Mouse (Mus musculus): Measurements from ENCODE around the gene Pin4. TPM values are rescaled to one million over a fixed set of nuclear protein-coding genes. Genes with fewer than 3 reads are reported as not detected.
"Not testable (repeated sequence)": the region's sequence is repeated elsewhere in the genome, so short reads cannot be mapped to it uniquely, and the experiment has no call there.

The Pin4 gene
- polyA plus RNA-seq, 1 experiment from 2014 or later, result 38.2 TPM

DNA sequence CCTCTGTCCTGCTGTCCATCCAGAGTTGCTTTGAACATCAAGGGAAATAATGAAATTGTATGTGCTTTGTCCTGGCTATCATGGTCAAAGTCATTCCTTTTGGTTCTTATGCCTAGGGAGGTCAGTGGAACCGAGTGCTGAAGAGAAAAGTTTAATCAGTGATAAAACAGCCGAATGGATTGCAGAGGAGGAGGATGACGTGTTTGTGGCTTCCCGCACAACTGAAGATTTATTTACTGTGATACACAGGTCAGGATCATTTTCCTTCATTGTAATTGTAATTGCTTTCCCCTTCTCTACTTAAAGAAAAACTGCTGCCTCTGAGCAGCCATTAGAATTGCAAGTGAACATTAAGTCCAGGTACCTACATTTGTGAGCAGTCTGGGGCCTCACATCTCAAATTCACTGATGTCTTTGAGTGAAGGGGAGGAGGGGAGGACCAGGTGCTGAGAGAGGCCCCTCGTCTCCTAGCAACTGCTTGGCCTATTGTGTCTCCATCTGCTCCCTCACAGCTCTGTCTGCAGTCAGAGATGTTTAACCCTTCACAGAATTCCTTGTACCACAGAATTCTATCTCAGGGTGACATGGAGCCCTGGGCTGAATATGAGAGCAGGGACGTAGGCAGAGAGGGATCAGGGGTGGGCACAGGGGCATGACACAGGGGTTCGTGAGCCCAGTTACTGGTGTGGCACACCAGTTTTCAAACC lies 37.5 kb upstream of the Pin4 start:
- H3K4me3 ChIP-seq (ENCODE audit: low read length), result no peak overlapping the region
- 59% methylated on average over 7 of the region's 7 CpGs for WGBS
- no peak overlapping the region for H3K27ac ChIP-seq (ENCODE audit: low read length)
- no peaks in the 10 kb centered on the region for H3K4me1 ChIP-seq (ENCODE audit: control insufficient read depth, insufficient read depth, low read length)
- no peaks in the 10 kb centered on the region for H3K9me3 ChIP-seq (replicated peaks; ENCODE audit: control insufficient read depth, low read length)
- H3K27me3 ChIP-seq (ENCODE audit: control insufficient read depth, insufficient read depth, low read length), result no peaks in the 10 kb centered on the region
- no peak overlapping the region for H3K4me2 ChIP-seq (ENCODE audit: low read depth, low read length)
- no peak for ATAC-seq (replicated peaks; ENCODE audit: extremely low read depth, insufficient read depth, low FRiP score)
- H3K9ac ChIP-seq (ENCODE audit: low read length), result no peak overlapping the region
- H3K36me3 ChIP-seq (ENCODE audit: control insufficient read depth, insufficient read depth), result peaks cover 7% of the 10 kb centered on the region; the same call in 1 of the 2 replicates

DNA sequence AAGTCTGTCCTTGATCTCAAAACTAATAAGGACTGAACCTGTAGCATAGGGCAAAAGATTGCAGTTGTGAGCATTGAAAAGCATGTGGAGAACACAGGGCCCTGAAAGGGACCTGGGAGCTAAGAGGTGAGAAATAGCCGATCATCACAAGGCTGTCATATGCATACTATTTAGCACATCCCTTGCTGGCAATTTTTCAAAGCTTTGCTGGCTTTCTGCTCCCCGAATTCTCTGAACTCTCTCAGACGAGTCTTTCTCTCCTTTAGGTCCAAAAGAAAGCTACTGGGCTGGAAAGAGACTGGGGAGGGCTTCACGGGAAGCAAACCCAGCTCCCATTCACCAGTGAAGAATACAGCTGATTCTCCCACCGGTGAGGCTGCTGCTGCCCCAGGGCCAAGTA lies 36.9 kb upstream of the Pin4 start:
- no peak overlapping the region for H3K4me2 ChIP-seq (ENCODE audit: low read depth, low read length)
- ATAC-seq (replicated peaks; ENCODE audit: extremely low read depth, insufficient read depth, low FRiP score), result no peak
- H3K27me3 ChIP-seq (ENCODE audit: control insufficient read depth, insufficient read depth, low read length), result no peaks in the 10 kb centered on the region
- peaks cover 7% of the 10 kb centered on the region; the same call in 1 of the 2 replicates for H3K36me3 ChIP-seq (ENCODE audit: control insufficient read depth, insufficient read depth)
- no peak overlapping the region for H3K9ac ChIP-seq (ENCODE audit: low read length)
- H3K27ac ChIP-seq (ENCODE audit: low read length), result no peak overlapping the region
- no peak overlapping the region for H3K4me3 ChIP-seq (ENCODE audit: low read length)
- H3K4me1 ChIP-seq (ENCODE audit: control insufficient read depth, insufficient read depth, low read length), result no peaks in the 10 kb centered on the region
- 59% methylated on average over 5 of the region's 5 CpGs for WGBS
- no peaks in the 10 kb centered on the region for H3K9me3 ChIP-seq (replicated peaks; ENCODE audit: control insufficient read depth, low read length)

GRCm38 (mm10) chrX:102085798-102086443 lies 33.3 kb upstream of the Pin4 start:
- H3K9me3 ChIP-seq (replicated peaks; ENCODE audit: control insufficient read depth, low read length), result no peaks in the 10 kb centered on the region
- H3K9ac ChIP-seq (ENCODE audit: low read length), result no peak overlapping the region
- H3K4me3 ChIP-seq (ENCODE audit: low read length), result no peak overlapping the region
- H3K4me1 ChIP-seq (ENCODE audit: control insufficient read depth, insufficient read depth, low read length), result no peaks in the 10 kb centered on the region
- peaks cover 7% of the 10 kb centered on the region; the same call in 1 of the 2 replicates for H3K36me3 ChIP-seq (ENCODE audit: control insufficient read depth, insufficient read depth)
- no peak for ATAC-seq (replicated peaks; ENCODE audit: extremely low read depth, insufficient read depth, low FRiP score)
- 83% methylated on average over 8 of the region's 8 CpGs for WGBS
- no peak overlapping the region for H3K4me2 ChIP-seq (ENCODE audit: low read depth, low read length)
- no peaks in the 10 kb centered on the region for H3K27me3 ChIP-seq (ENCODE audit: control insufficient read depth, insufficient read depth, low read length)
- no peak overlapping the region for H3K27ac ChIP-seq (ENCODE audit: low read length)

GRCm38 (mm10) chrX:102090605-102091004 lies 28.6 kb upstream of the Pin4 start:
- Histone ChIP-seq H3K4me2 (ENCODE audit: low read depth, low read length) (no peak overlapping the region), H3K4me3 (ENCODE audit: low read length) (no peak overlapping the region), H3K36me3 (ENCODE audit: control insufficient read depth, insufficient read depth) (no peaks in the 10 kb centered on the region), H3K27ac (ENCODE audit: low read length) (no peak overlapping the region), H3K9me3 (replicated peaks; ENCODE audit: control insufficient read depth, low read length) (no peaks in the 10 kb centered on the region), H3K27me3 (ENCODE audit: control insufficient read depth, insufficient read depth, low read length) (no peaks in the 10 kb centered on the region), H3K4me1 (ENCODE audit: control insufficient read depth, insufficient read depth, low read length) (no peaks in the 10 kb centered on the region), H3K9ac (ENCODE audit: low read length) (no peak overlapping the region)
- ATAC-seq (replicated peaks; ENCODE audit: extremely low read depth, insufficient read depth, low FRiP score), result no peak
- WGBS, result 54% methylated on average over 3 of the region's 3 CpGs

DNA sequence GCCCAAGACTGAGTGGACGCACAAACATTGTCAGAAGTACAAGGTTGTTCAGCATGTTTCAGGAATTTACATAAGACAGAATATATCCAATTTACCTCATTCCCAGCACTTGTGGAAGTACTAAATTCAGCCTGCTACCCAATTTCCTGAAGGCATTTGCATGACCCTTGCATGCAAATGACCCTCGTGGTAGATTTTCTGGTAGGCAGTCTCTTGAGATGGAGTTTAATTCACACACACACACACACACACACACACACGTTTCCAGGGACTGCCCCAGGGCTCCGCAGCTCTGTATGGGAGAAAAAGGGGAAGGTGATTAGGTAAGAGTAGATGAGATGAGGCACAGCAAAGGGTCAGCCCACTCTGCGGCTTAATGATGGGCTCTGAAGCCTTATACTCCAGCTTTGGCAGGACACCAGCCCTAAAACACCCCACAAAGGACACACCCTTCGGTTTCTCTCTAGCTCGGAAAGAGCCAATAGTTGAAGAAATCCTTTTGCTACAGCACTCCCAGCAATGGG lies 24.8 kb upstream of the Pin4 start:
- no peak overlapping the region for H3K9ac ChIP-seq (ENCODE audit: low read length)
- no peaks in the 10 kb centered on the region for H3K36me3 ChIP-seq (ENCODE audit: control insufficient read depth, insufficient read depth)
- H3K27ac ChIP-seq (ENCODE audit: low read length), result no peak overlapping the region
- H3K4me2 ChIP-seq (ENCODE audit: low read depth, low read length), result no peak overlapping the region
- H3K9me3 ChIP-seq (replicated peaks; ENCODE audit: control insufficient read depth, low read length), result no peaks in the 10 kb centered on the region
- WGBS, result 67% methylated on average over 7 of the region's 7 CpGs
- ATAC-seq (replicated peaks; ENCODE audit: extremely low read depth, insufficient read depth, low FRiP score), result no peak
- no peak overlapping the region for H3K4me3 ChIP-seq (ENCODE audit: low read length)
- no peaks in the 10 kb centered on the region for H3K4me1 ChIP-seq (ENCODE audit: control insufficient read depth, insufficient read depth, low read length)
- H3K27me3 ChIP-seq (ENCODE audit: control insufficient read depth, insufficient read depth, low read length), result no peaks in the 10 kb centered on the region

- Histone ChIP-seq H3K4me2 (ENCODE audit: low read depth, low read length) (no peak overlapping the region), H3K4me1 (ENCODE audit: control insufficient read depth, insufficient read depth, low read length) (no peaks in the 10 kb centered on the region)
- 51% methylated on average over 7 of the region's 7 CpGs for WGBS
These were observed 17.4 kb upstream of the Pin4 start for GRCm38 (mm10) chrX:102101886-102102285.

GRCm38 (mm10) chrX:102103830-102104229 lies 15.4 kb upstream of the Pin4 start:
- H3K4me2 ChIP-seq (ENCODE audit: low read depth, low read length); H3K27me3 ChIP-seq (ENCODE audit: control insufficient read depth, insufficient read depth, low read length); H3K4me3 ChIP-seq (ENCODE audit: low read length); ATAC-seq (replicated peaks; ENCODE audit: extremely low read depth, insufficient read depth, low FRiP score); H3K27ac ChIP-seq (ENCODE audit: low read length); H3K9ac ChIP-seq (ENCODE audit: low read length); H3K4me1 ChIP-seq (ENCODE audit: control insufficient read depth, insufficient read depth, low read length); H3K9me3 ChIP-seq (replicated peaks; ENCODE audit: control insufficient read depth, low read length); H3K36me3 ChIP-seq (ENCODE audit: control insufficient read depth, insufficient read depth): not testable (repeated sequence)
- WGBS, result 41% methylated on average over 2 of the region's 2 CpGs

More at GRCm38 (mm10) chrX:102101886-102102285, 17.4 kb upstream of the Pin4 start:
- Histone ChIP-seq H3K4me3 (ENCODE audit: low read length) (no peak overlapping the region), H3K27me3 (ENCODE audit: control insufficient read depth, insufficient read depth, low read length) (no peaks in the 10 kb centered on the region), H3K27ac (ENCODE audit: low read length) (no peak overlapping the region), H3K9me3 (replicated peaks; ENCODE audit: control insufficient read depth, low read length) (no peaks in the 10 kb centered on the region), H3K9ac (ENCODE audit: low read length) (no peak overlapping the region), H3K36me3 (ENCODE audit: control insufficient read depth, insufficient read depth) (no peaks in the 10 kb centered on the region)
- no peak for ATAC-seq (replicated peaks; ENCODE audit: extremely low read depth, insufficient read depth, low FRiP score)

DNA sequence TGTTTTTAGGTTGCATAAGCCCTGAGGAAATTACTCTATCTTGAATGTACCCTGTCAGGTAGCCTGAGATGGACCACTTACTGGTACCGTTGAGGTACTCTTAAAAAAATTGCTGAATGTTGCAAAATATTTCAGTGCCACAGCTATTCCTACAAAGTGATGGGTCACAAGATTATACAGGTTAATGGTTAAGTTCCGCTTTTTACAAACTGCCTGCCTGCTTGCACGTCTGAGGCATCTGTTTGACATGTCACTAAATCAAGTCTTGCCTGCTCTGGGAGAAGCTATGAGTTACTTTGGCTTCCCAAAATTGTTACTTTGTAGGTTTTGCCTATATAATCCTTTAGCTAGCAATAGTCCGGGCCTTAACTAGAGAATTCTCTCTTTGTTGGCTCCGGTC lies 9.9 kb upstream of the Pin4 start:
- not testable (repeated sequence) for ATAC-seq (replicated peaks; ENCODE audit: extremely low read depth, insufficient read depth, low FRiP score); H3K36me3 ChIP-seq (ENCODE audit: control insufficient read depth, insufficient read depth)

DNA sequence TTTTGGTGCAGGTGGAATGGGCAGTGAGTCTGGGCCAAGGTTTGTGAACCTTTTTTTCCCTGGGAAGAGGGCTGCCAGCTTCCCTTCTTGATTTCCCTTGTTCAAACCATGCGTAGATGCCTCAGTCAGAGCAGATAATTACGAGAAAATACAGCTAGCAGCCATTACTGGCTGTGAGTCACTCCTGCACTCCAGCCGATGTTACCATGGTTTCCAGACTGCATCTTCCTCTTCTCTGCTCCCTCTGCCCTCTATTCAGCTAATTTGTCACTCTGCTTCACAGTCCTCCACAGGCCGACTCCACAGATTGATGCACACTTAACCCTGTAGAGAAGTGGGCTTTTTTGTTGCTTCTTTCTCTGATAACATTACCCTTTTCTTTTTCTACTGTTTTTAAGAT lies 3.6 kb upstream of the Pin4 start:
- Histone ChIP-seq H3K9ac (ENCODE audit: low read length) (no peak overlapping the region), H3K4me3 (ENCODE audit: low read length) (no peak overlapping the region), H3K4me1 (ENCODE audit: control insufficient read depth, insufficient read depth, low read length) (peaks cover 4% of the 10 kb centered on the region), H3K9me3 (replicated peaks; ENCODE audit: control insufficient read depth, low read length) (no peaks in the 10 kb centered on the region), H3K4me2 (ENCODE audit: low read depth, low read length) (no peak overlapping the region), H3K27me3 (ENCODE audit: control insufficient read depth, insufficient read depth, low read length) (no peaks in the 10 kb centered on the region), H3K36me3 (ENCODE audit: control insufficient read depth, insufficient read depth) (no peaks in the 10 kb centered on the region), H3K27ac (ENCODE audit: low read length) (no peak overlapping the region)
- ATAC-seq (replicated peaks; ENCODE audit: extremely low read depth, insufficient read depth, low FRiP score), result no peak
- 35% methylated on average over 4 of the region's 4 CpGs for WGBS

More for the DNA sequence above, 9.9 kb upstream of the Pin4 start:
- not testable (repeated sequence) for H3K27ac ChIP-seq (ENCODE audit: low read length); H3K9me3 ChIP-seq (replicated peaks; ENCODE audit: control insufficient read depth, low read length); H3K27me3 ChIP-seq (ENCODE audit: control insufficient read depth, insufficient read depth, low read length); H3K4me3 ChIP-seq (ENCODE audit: low read length); H3K9ac ChIP-seq (ENCODE audit: low read length); H3K4me2 ChIP-seq (ENCODE audit: low read depth, low read length); H3K4me1 ChIP-seq (ENCODE audit: control insufficient read depth, insufficient read depth, low read length)
- 75% methylated on average over 5 of the region's 5 CpGs for WGBS

All from heart, embryonic 16.5 days (tissue).